Mouse (Mus musculus): ENCODE measurements around the gene Atg5. TPM values are rescaled to one million over a fixed set of nuclear protein-coding genes. Genes with fewer than 3 reads are reported as not detected.
"Not testable (repeated sequence)": the region's sequence is repeated elsewhere in the genome, so short reads cannot be mapped to it uniquely, and the experiment has no call there.

Atg5 gene
- 12.0 and 12.7 TPM in 2 replicates for polyA plus RNA-seq (2012; rRNA removed)

DNA sequence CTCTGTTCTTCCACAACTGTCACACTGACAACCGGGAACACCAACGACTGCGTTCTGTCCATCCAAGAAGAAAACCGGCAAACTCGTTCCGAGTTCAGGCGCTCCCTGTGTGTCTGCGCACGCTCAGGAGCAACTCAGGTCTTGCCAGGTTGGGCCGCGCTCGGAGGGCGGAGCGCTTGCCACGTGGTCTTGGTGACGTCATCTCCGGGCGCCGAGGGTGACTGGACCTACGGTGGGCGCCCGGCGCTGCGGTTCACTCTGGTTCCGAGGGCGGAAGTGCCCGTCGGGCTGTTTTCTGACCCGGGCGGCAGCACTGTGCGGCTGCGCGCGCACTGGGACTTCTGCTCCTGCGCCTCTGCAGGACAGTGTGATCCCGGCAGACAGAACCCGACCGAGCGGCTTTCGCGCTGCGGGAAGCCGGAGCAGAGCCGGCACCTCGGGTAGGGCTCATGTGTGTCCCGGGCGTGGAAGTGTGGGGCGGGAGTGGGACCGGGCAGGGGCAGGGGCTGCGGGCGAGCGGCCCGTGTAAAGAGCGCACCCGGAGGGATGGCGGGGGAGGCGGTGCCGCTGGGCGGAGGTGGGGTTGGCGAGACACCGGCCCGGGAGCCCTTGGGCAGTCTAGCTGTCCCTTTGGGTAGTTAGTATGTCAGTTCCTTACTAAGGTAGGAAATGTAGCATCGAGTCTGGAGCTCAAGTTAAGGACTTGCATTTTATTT is at the start of gene Atg5:
TSS of gene Atg5 (plus strand) at position 214 of the 716 bp plus-strand sequence.
- peak; percentile 91 for DNase-seq (ENCODE audit: low read depth, low spot score)
- WGBS, result under 1% methylated on average over 62 of the region's 63 CpGs

DNA sequence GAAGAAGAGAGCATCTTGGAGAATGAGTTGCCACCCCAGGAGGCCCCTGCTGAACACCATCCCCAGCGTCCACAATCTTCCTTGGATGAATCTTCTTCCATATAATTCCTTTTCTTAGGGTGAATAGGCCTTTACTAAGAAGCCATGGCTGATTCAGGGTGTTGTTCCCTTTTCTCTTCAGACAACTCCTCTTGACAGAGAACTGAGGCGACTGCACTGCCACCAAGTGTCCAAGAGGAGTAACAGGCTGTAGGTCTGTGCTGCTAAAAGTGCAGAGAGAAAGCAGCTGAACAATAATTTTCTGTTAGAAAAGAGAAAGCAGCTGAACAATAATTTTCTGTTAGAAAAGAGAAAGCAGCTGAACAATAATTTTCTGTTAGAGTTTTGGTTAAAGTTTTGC is 49.1 kb upstream of the Atg5 start:
- 4% methylated on average over 2 of the region's 2 CpGs for WGBS
- DNase-seq (ENCODE audit: low read depth, low spot score), result not testable (repeated sequence)

DNA sequence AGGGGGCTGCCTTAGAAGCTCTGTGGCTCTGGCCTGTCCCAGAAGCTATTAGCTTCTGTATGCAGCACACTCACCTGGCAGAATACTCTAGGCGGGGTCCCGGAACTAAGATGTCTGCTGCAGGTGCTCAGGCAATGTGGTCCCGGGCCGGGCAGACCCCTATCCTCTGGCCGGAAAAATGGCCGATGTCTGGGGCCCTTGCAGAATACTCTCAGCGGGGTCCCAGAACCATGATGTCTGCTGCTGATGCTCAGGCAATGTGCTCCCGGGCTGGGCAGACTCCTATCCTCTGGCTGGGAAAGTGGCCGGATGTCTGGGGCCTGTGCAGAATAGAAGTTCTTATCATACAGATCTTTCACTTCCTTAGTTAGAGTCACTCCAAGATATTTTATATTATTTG is 43.8 kb upstream of the Atg5 start:
- DNase-seq (ENCODE audit: low read depth, low spot score), result no peak
- 91% methylated on average over 9 of the region's 9 CpGs for WGBS

DNA sequence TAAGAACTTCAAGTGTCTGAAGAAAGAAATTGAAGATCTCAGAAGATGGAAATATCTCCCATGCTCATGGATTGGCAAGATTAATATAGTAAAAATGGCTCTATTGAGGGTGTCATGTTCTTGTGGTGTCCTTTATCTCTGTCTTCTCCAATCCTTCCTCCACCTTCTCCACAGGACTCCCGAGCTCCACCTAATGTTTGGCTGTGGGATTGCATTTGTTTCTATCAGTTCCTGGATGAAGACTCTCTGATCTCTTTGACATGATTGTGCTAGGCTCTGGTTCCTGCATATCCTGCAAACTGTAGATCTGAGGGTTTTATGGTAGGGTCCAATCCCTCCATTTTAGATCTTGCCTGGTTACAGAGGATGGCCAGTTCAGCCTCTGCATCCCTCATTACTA is 34.8 kb upstream of the Atg5 start:
- not testable (repeated sequence) for DNase-seq (ENCODE audit: low read depth, low spot score)
- 0% methylated on average over 1 of the region's 1 CpGs for WGBS

- 28% methylated on average over 7 of the region's 7 CpGs for WGBS
- not testable (repeated sequence) for DNase-seq (ENCODE audit: low read depth, low spot score)
Observed at GRCm38 (mm10) chr10:44235298-44235697, 32.9 kb upstream of the Atg5 start.

- 57% methylated on average over 7 of the region's 7 CpGs for WGBS
- DNase-seq (ENCODE audit: low read depth, low spot score), result no peak
Observed at GRCm38 (mm10) chr10:44256624-44257023, 11.5 kb upstream of the Atg5 start.

DNA sequence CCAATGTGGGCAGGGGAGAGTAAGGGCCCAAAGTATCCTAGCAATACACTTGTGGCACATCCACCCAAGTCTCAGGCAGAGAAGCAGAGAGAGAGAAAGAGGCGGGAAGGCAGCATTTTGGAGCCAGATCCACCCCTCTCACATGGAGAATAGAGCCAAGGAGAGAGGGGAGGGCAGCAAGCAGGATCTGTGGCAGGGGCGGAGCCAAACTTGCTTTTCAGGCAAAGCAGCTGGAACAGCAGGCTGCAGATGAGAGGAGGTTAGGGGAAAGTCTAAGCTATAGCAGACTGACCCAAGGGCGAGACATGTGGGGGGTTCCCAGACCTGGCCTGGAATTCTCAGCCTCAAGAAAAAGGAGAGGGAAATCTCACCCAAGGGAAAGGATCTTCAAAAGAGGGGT is 2.3 kb upstream of the Atg5 start:
- DNase-seq (ENCODE audit: low read depth, low spot score), result no peak
- WGBS, result 65% methylated on average over 3 of the region's 3 CpGs

- peak; percentile 3 for DNase-seq (ENCODE audit: low read depth, low spot score)
Observed at GRCm38 (mm10) chr10:44266561-44266960, 1.6 kb upstream of the Atg5 start.

- 1% methylated on average over 11 of the region's 11 CpGs for WGBS
- DNase-seq (ENCODE audit: low read depth, low spot score), result no peak
Observed at GRCm38 (mm10) chr10:44267426-44268142, 574 bp upstream of the Atg5 start.

GRCm38 (mm10) chr10:44269211-44269610 is 1.1 kb downstream of the Atg5 start:
- DNase-seq (ENCODE audit: low read depth, low spot score), result no peak
- 26% methylated on average over 2 of the region's 2 CpGs for WGBS

DNA sequence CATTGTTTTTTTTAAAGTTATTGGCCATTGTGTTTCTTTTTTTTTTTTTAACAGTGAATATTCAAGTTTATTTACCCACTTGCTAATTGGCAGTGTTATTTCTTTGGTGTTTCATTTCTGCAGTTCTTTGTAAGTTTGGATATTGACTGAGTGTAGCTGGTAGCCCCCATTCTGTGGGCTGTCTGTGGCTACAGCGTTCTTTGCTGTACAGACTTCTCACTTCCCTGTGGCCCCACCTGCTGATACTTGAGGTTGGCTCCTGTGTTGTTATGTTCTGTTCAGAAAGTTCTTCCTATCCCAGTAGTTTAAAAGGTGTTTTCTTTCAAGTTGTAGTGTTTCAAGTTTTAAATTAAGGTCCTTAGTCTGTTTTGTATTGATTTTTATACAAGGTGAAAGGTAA is 14.2 kb downstream of the Atg5 start:
- WGBS, result 67% methylated on average over 1 of the region's 1 CpGs

DNA sequence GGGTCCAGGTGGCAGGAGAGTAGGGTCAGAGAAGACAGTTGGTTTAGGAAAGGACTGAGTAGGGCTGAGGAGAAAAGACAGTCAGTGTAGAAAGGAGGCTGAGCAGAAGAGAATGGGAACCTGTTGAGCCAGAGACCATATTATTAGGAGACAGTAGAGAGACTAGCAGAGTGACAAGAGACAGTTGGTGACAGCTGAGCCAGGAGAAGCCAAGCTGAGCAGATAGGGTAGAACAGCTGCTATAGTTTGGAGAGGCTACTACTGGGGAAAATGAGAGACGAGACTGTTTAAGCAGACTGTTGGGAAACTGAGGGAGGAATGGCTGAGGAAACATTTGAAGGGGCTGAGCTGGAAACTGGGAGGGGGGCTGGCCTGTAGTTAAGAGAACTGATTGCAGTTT is 16.9 kb downstream of the Atg5 start:
- no peak for DNase-seq (ENCODE audit: low read depth, low spot score)
- 78% methylated on average over 1 of the region's 1 CpGs for WGBS

More for the DNA sequence above, 14.2 kb downstream of the Atg5 start:
- DNase-seq (ENCODE audit: low read depth, low spot score), result no peak

GRCm38 (mm10) chr10:44285935-44286334 is 17.8 kb downstream of the Atg5 start:
- no peak for DNase-seq (ENCODE audit: low read depth, low spot score)
- WGBS, result 67% methylated on average over 4 of the region's 4 CpGs

- no peak for DNase-seq (ENCODE audit: low read depth, low spot score)
- 88% methylated on average over 2 of the region's 2 CpGs for WGBS
Observed at GRCm38 (mm10) chr10:44290876-44291275, 22.7 kb downstream of the Atg5 start.

DNA sequence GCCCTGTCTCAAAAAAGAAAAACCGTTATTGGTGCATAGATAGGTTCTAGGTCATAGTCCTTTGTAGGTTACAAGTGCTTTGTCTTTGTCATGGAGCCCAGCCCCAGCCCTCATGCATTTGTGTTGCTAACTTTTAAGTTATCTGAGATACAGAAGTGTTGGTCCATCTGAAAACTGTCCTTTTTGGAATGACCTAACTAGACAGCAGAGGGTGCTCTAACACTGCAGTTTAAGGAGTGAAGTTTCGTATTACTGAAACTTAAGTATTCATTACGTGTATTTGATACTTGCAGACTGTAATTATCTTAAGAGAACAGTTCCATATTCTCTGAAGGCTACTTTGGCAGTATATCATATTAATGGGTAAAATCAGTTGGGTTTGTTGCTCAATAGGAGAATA is 24.0 kb downstream of the Atg5 start:
- WGBS, result 40% methylated on average over 3 of the region's 3 CpGs
- peak; percentile 14 for DNase-seq (ENCODE audit: low read depth, low spot score)

DNA sequence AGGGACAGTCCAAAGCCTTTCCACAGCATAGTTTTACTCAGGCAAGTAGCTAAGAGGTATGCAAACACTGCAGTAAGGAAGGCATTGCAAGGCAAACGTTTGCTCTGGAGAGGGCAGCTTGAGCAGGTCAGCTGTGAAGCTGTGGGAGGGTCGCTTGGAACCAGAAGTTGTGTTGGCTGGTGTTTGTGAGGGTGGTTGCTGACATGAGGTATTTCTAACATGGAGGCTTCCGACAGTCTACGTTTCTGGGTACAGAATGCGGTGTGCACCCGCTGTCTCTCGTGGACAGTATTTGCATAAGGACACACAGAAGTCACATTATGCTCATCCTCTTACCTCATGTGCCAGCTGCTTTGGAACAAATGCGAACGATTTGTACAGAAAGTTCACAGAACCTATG is 31.0 kb downstream of the Atg5 start:
- WGBS, result 78% methylated on average over 9 of the region's 9 CpGs
- DNase-seq (ENCODE audit: low read depth, low spot score), result no peak

DNA sequence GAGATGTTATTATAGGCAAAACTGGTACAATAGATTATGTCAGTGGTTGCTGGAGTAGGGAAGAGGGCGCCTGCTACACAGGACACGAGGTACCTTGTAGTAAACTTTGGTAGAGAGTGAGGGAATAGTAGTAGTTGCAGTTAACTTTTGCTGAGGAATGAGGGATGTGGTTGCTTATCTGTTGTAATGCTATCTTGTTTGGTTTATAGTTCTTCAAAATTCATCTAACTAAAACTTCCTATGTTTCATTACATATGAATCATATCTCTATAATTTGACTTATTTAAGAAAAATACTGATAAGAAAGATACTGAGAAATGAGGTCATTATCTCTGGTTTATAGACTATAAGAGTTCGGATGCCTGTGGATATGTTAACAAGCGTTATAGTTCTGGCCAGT is 31.9 kb downstream of the Atg5 start:
- 78% methylated on average over 4 of the region's 4 CpGs for WGBS

GRCm38 (mm10) chr10:44303648-44304329 is 35.6 kb downstream of the Atg5 start:
- WGBS, result 83% methylated on average over 15 of the region's 15 CpGs

More for the DNA sequence above, 31.9 kb downstream of the Atg5 start:
- no peak for DNase-seq (ENCODE audit: low read depth, low spot score)

GRCm38 (mm10) chr10:44304330-44304717 is 36.2 kb downstream of the Atg5 start:
- WGBS, result 49% methylated on average over 3 of the region's 3 CpGs
- no peak for DNase-seq (ENCODE audit: low read depth, low spot score)

More at GRCm38 (mm10) chr10:44303648-44304329, 35.6 kb downstream of the Atg5 start:
- no peak for DNase-seq (ENCODE audit: low read depth, low spot score)

DNA sequence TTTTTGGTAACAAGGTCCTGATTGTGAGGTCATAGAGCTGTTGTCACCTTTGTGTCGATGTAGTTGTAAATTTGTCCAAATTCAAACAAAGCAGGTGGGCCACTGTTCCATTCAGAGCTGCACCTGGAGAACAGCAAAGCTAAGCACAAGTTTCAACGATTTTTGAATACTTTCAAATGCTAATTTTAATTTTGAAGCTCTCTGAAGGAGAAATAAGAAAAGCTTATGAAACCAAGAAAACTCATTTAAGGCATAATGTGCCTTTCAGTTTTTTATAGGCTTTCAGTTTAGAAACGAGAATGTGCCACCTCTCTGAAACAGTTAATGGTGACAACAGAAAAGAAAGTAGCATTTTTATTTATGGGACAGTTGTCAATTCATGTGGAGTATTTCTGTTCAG is 36.7 kb downstream of the Atg5 start:
- WGBS, result 51% methylated on average over 3 of the region's 3 CpGs

GRCm38 (mm10) chr10:44306308-44306707 is 38.1 kb downstream of the Atg5 start:
- 96% methylated on average over 6 of the region's 6 CpGs for WGBS
- no peak for DNase-seq (ENCODE audit: low read depth, low spot score)

More for the DNA sequence above, 36.7 kb downstream of the Atg5 start:
- DNase-seq (ENCODE audit: low read depth, low spot score), result no peak
